Mouse (Mus musculus): ENCODE measurements around the gene Adra1b.

DNA sequence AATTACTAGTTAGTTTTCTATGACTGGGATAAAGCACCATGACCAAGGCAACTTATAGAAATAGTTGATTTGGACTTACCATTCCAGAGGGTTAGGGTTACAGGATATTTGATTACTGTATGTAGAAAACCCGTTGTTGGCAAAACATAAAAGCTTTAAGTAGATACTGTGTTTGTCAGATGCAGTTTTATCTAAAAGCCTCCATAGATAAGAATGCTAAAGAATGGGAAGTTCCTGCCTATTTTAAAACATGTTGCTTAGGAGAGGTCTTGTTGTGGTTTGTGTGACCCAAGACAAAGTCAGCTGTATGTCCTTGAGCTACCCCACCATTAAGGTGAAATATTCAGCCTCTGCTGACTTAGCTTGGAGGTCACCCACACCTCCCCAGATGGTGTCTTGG is 146.4 kb downstream of the Adra1b start:
- TF ChIP-seq CTCF (IDR thresholded peaks at IDR 0.05; ENCODE audit: extremely low read depth, insufficient read depth, low read length) (no peak), POLR2A (IDR thresholded peaks at IDR 0.05; ENCODE audit: extremely low read depth, insufficient read depth, low read length) (no peak)

Measured in cortical plate, adult 2 months (tissue).